Mouse (Mus musculus) bone marrow, adult 2 months (tissue): ENCODE data around the gene Igf2bp3.

Source experiments
- CTCF ChIP-seq: fragments of 200-500 bp; IDR thresholded peaks from 2 replicates; pipeline ENCODE4 v1.5.1; 2011; ENCODE audit warnings: low read length, control low read depth; ENCODE audit not compliant: control insufficient read depth, insufficient read depth
- POLR2A ChIP-seq: fragments of 200-500 bp; IDR thresholded peaks from 2 replicates; pipeline ENCODE4 v1.6.1; 2011; ENCODE audit warnings: low read depth, mild to moderate bottlenecking, control low read depth, low read length, borderline replicate concordance; ENCODE audit not compliant: control insufficient read depth

DNA sequence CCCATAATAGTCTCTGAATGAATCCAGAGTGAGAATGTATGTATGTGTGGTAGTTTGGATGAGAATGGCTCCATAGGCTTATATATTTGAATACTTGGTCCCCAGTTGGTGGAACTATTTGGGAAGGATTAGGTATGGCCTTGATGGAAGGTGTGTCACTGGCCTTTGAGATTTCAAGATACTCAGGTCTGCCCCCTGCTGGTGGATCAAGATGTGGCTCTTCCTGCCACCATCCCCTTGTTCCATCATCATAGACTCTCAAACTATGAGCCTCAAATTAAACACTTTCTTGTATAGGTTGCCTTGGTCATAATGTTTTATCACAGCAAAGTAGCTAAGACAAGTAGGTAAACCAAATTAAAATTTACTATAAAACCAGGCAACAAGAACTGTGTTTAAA is 25.4 kb downstream of the Igf2bp3 start:
- peak; percentile 59 for TF ChIP-seq CTCF
- TF ChIP-seq POLR2A: no peak
